Mouse (Mus musculus): Measurements from ENCODE around the gene Olfr773. TPM values are rescaled to one million over a fixed set of nuclear protein-coding genes. Genes with fewer than 3 reads are reported as not detected.
"Not testable (repeated sequence)": the region's sequence is repeated elsewhere in the genome, so short reads cannot be mapped to it uniquely, and the experiment has no call there.

Gene Olfr773
- total RNA-seq (2021): not detected
- long read RNA-seq, experiment 1: 0 reads
- long read RNA-seq, experiment 2: 0 reads

DNA sequence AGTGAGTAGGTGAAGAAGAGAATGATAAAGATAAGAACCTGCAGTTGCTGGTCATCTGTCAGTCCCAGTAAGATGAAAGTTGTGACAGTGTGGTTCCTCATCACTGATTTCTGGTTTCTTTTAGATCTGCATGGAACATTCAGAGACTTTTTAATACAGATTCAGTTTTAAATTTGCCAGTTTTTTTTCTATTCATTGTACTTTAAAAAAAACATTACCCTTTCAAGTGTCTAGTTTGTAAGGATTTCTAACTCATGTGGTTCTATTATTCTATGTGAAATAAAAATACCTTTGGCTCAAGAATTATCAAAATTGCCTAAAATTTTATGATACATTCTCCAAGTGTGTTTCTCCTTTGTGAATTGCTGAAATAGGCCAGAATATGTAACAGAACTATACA is at the start of gene Olfr773:
Gene Olfr773 (minus strand): TSS at position 101 of the 400 bp plus-strand sequence.
- DNase-seq (ENCODE audit: low spot score in 2 of 2): not testable (repeated sequence)

DNA sequence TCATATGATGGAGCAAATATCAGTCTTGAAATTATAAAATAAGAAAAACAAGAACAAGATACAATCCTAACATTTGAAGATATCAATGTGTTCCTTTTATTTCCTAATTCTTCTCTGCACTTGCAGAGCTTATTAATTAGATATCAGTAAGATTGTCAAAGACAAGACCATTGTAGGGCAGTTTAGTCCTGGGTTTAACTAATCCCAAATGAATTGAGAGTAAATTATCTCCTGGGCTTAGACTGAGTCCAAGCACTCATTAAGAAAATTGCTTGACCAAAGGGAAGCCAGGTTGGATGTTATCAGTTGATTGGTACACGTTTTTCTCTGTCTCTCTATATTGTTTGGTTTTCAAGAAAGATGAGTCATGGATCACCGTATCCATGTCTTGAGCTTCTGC is 48.7 kb upstream of the Olfr773 start, which contains the start of gene Olfr774:
Gene Olfr774 (plus strand): TSS at position 301 of the 400 bp plus-strand sequence.
- no peak for DNase-seq (ENCODE audit: low spot score in 2 of 2)

DNA sequence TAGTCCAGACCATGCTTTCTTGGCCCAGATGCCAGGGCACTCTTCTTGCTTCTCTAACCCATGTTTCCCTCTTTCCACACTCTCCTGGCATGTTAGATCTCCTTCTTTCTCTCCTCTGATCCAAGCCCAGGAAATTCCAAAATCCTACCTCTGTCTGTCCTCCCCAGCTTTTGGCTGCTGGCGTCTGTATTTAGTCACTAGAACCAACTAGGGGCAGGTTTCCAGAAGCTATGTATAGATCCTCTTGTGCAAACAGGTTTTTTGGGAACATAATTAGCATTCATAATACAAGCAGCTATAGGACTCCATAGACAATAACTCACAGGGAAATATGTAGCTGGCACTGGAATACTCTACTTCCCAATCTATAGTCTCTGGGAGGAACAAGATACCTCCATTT is 43.5 kb upstream of the Olfr773 start:
- no peak for DNase-seq (ENCODE audit: low spot score in 2 of 2)

DNA sequence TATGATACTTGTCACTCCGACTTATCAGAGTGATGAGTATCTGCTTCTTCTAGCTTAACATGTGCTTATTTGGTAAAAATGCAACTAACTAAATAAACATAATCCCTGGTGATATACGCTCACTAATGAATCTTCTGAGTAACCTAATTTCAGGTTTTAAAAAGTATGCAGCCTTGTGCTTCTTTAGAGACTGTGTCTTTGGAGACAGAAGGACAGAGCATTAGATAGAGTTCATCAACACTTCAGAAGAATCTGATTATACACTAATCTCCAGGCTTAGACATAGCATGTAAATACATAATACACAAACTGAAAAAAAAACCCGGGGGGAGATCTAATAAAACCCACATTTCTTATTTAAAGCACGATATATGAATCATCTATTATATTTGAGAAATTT is 9.4 kb downstream of the Olfr773 start, which contains the start of gene Olfr772:
Gene Olfr772 (minus strand): TSS at position 101 of the 400 bp plus-strand sequence.
- not testable (repeated sequence) for DNase-seq (ENCODE audit: low spot score in 2 of 2)

DNA sequence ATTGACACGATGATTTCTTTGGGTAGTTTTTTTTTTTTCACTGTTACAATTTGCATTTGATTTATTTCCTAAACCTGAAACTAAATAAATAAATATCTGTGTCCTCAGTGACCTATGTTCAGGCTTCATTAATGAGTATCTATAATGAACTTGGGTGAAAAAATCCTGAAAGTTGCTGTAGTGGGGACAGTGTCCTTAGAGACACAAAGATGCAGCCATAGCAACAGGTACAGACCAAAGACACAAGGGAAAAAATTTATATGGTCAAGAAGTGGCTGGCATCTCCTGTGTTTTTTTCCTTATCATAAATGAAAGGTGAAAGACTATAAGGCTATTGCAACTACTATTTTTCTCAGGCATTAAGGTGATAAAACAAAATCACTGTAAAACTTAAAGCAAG is 22.6 kb downstream of the Olfr773 start, which contains the start of gene Olfr771:
Gene Olfr771 (minus strand): TSS at position 101 of the 400 bp plus-strand sequence.
- DNase-seq (ENCODE audit: low spot score in 2 of 2): no peak

DNA sequence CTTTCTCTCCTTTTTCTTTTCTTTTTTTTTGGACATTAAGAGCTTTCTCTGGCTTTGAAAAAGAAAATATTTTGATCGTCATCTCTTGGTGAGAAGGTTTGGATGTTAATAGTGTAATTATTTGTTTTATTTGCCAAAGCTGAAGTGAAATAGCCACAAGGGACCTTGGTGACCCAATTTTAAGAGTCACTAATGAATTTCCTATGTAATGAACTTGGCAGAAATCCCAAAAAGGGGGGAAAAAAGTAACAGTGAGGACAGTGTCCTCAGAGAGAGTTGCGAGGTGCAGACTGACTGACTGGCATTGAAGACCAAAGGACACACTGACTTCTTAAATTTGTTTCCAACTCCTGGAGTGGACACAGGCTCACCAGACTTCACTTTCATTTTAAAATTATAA is 48.3 kb downstream of the Olfr773 start, which contains the start of gene Olfr770:
Gene Olfr770 (minus strand): TSS at position 101 of the 400 bp plus-strand sequence.
- no peak for DNase-seq (ENCODE audit: low spot score in 2 of 2)

Other genes with a start within 250 kb of the Olfr773 start
- gene Mettl7b, start 226.4 kb downstream of the Olfr773 start, total RNA-seq (2021): under 1 TPM in 1 of 2 experiments, not detected in 1; 0.73 TPM
- not detected for gene Olfr9, start 198.0 kb downstream of the Olfr773 start, total RNA-seq (2021)
- gene Olfr763, start 176.6 kb downstream of the Olfr773 start, total RNA-seq (2021): not detected
- not detected for gene Olfr764-ps1, start 147.5 kb downstream of the Olfr773 start, total RNA-seq (2021)
- gene Olfr765, start 137.4 kb downstream of the Olfr773 start, total RNA-seq (2021): not detected
- not detected for gene Olfr766-ps1, start 118.4 kb downstream of the Olfr773 start, total RNA-seq (2021)
- not detected for gene Olfr767, start 104.5 kb downstream of the Olfr773 start, total RNA-seq (2021)
- gene Olfr768, start 88.0 kb downstream of the Olfr773 start, total RNA-seq (2021): not detected
- not detected for gene Olfr769, start 69.6 kb downstream of the Olfr773 start, total RNA-seq (2021)
- gene Olfr770, start 48.4 kb downstream of the Olfr773 start, total RNA-seq (2021): not detected
- not detected for gene Olfr771, start 22.7 kb downstream of the Olfr773 start, total RNA-seq (2021)
- gene Olfr772, start 9.5 kb downstream of the Olfr773 start, total RNA-seq (2021): not detected
- not detected for gene Olfr774, start 48.8 kb upstream of the Olfr773 start, total RNA-seq (2021)
- not detected for gene Olfr775, start 61.0 kb upstream of the Olfr773 start, total RNA-seq (2021)
- gene Olfr776, start 71.7 kb upstream of the Olfr773 start, total RNA-seq (2021): not detected
- gene Olfr777, start 84.1 kb upstream of the Olfr773 start, total RNA-seq (2021): not detected
- not detected for gene Olfr780, start 130.7 kb upstream of the Olfr773 start, total RNA-seq (2021)
- not detected for gene Olfr781, start 141.4 kb upstream of the Olfr773 start, total RNA-seq (2021)
- not detected for gene Olfr782, start 161.4 kb upstream of the Olfr773 start, total RNA-seq (2021)
- under 1 TPM in 1 of 2 experiments, not detected in 1; 0.07 TPM for gene Olfr784, start 196.7 kb upstream of the Olfr773 start, total RNA-seq (2021)
- gene Olfr785, start 218.0 kb upstream of the Olfr773 start, total RNA-seq (2021): not detected
- gene Olfr786, start 239.9 kb upstream of the Olfr773 start, total RNA-seq (2021): not detected